Mouse (Mus musculus): ENCODE data around the gene Riiad1. TPM values are rescaled to one million over a fixed set of nuclear protein-coding genes. Genes with fewer than 3 reads are reported as not detected.

Gene Riiad1
- total RNA-seq, 2 experiments from 2014 or later, result 5.7 to 6.3 TPM

DNA sequence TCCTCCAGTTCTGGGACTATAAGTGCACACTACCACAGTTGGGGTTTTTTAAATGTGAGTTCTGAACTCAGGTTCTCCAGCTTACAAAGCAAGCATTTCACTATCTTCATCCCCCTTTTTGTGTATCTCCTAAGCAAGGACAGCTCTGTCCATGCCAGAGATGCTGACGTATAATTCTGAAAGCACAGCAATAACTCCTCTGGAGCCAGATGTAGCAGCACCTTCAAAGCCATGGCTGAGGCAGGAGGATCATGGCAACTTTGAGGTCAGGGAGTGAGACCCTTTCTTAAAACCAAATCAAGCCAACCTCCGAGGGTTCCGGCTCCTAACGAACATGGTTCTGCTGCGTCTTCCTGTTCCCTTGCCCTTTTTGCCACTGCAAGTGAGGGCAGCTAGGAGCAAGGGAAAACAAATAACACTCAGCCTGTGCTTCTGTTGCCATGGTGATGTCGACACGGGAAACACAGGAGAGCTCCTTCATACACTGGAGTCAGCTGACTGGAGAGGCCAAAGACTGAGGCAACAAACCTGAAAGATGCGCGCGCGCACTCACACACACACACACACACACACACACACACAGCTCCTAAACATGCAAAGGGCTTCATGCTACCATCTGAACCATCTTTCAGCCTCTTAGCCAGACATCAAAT lies 16.1 kb downstream of the Riiad1 start:
- no peak for DNase-seq

DNA sequence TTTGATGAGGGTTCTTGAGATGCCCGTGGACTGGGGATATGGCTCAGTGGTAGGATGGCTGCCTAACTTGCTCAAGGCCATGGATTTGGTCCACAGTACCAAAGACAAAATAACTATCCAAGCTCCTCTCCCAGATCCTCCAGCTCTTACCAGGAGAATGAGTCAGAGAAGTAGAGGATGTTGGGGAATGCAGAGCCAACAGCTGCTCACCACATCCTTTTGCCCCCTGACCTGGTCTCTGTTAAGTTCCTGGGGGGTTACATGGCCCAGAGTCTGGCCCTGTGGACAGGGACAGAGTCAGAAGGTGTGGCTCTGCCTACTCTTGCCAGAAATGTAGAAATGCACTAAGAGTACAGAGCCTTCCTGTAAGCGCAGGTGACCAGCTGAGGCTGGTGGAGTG lies 20.3 kb downstream of the Riiad1 start:
- DNase-seq, result no peak

DNA sequence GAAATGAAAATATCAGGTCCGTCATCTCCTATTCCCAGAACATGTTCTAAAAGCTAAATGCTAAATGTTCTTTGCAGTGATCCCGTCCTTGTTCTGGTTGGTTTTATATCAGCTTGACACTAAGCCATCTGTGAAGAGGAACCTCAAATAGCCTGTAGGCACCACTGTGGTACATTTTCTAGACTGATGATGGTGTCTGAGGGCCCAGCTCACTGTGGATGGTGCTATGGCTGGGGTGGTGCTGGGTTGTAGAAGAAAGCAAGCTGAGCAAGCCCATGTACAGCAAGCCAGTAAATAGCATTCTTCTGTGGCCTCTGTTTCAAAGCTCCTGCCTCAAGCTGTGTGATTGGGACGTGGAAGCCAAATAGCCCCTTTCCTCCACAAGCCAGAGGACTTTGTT lies 23.1 kb downstream of the Riiad1 start:
- no peak for DNase-seq

DNA sequence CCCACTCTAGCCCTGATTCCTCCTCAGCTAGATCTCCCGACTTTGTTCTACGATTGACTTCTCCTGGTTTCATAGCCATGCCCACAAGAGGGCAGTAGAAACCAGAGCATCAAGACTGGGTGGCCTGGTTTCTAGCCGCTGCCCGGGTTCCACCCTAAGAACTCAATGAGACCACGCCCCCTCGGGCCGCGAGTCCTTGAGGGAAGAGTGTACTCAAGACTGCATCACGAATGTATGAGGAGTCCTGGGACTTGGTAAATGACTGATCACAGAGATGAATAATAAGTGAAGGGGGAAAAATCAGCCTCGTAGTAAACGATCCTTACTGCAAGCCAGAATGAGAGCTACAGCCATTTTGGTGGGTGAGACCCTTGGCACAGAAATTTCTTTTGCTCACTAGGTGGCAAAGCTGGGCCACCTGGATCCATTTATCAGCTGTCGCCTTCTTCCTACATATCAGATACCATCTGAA lies 23.6 kb downstream of the Riiad1 start:
- peak; percentile 67 to 79 for DNase-seq

DNA sequence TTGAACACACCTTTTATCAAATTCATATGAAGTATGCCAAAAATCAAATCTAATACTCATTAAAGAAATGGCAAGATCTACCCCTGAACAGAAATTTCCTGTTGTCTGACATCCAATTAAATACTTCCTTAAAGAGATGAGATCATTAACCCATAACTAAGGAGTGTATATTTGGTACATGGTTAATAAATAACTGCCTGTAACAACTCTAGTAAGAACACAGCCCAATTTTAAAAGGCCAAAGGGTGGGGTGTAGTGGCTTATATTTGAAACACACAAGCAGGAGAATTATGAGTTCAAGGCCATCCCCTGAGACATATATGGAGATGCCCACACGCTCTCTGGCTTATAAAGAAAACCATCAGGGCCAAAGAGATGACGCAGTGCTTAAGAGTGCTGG lies 30.8 kb downstream of the Riiad1 start:
- no peak for DNase-seq

DNA sequence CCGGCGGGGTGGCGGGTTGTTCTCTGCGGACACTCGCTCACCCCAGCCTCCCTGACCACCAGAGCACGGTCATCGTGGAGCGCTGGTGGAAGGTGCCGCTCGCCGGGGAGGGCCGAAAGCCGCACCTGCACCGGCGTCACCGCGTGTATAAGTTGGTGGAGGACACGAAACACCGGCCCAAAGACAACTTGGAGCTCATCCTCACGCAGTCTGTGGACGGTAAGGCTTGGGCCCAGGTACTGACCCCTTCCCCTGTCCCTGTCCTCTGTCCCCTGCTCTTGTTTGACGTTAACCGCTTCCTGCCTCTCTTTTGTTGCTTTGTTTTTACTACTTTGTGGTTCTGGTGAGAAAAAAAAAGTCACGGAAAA lies 36.6 kb downstream of the Riiad1 start, which contains the start of gene Oaz3:
TSS of gene Oaz3 (minus strand) at position 319 of the 368 bp plus-strand sequence.
- no peak for DNase-seq

DNA sequence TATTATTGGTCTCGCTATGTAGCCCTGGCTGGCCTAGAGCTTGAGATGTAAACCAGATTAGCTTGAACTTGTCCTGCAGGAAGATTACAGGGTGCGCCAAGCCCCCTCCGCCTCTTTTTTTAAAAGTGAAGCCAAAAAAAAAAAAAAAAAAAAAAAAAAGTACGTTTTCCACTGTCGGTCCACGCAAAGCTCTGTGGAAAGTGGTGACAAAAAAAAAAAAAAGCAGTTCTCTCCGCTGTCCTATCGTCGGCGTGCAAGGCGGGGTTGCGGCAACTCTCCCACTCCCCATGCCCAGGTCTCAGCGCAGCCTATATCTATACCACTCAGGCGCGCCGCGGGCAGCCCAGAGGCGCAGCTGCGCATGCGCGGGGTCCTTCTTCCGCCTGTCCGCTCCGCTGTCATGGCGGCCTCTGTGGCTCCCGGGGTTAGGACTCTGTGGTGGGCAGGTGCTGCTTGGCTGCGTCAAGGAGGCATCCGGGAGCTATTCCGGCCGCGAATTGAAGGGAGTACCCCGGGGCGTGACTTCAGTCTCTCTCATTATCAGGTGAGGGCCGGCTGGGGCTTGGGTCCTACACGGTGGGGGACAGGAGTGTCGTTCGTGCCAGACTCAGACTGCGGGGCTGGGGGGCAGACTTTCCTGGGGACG lies 37.1 kb downstream of the Riiad1 start, which contains the start of gene Mrpl9:
TSS of gene Mrpl9 (plus strand) at position 368 of the 646 bp plus-strand sequence.
- DNase-seq, result peak; percentile 93 to 94

DNA sequence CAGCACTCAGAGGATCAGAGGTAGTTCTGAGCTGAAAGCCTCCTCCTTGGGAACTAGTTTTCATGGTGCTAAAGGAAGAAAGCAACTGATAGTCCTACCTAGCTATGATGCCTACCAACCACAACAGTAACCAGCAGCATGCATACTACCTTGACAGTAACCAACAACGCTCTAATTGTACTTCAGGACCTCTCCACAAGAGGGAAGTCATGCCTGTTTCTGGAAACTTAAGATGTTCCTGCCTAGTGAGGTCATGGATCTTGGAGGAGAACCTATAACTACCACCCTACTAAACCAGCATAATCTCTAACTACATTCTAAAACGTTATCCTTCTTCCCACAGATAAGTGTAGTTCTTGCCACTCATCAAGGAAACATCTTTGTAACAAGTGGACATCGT lies 39.0 kb downstream of the Riiad1 start:
- no peak for DNase-seq

DNA sequence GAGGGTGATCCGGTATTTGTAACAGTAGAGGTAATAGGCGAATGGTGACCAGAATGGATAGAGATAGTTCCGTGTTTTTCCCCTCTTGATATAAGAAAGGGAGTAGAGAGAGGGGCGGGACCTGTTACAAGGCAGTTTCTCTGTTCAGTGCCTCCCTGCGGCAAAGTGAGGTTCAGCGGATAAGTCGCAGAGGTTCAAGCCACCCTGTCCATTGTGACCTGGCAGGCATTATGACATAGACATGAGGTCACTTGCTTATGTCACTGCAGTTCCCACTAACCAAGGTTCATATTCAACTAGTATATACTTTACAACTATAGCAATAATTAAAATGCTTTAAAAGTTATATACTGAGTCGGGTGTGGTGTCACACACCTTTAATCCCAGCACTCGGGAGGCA lies 43.7 kb downstream of the Riiad1 start:
- no peak for DNase-seq

DNA sequence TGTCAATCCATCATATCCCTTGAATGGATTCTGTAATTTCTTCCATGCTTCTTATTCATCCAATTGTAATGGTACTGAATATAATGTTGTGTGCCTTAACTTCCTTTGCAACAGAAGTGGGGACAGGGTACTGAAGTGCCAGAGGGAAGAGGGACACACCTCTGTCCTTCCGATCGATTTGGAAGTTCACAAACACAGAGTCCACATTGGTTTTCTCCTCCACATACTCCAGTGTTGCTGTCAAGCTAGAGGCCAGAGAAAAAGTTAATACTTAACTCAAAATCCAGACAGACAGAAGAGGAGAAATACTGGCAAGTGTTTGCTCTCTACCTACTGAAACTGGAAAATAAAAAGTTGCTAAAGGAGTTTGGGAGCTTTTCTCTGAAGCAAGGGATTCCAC lies 45.8 kb downstream of the Riiad1 start:
- no peak for DNase-seq

DNA sequence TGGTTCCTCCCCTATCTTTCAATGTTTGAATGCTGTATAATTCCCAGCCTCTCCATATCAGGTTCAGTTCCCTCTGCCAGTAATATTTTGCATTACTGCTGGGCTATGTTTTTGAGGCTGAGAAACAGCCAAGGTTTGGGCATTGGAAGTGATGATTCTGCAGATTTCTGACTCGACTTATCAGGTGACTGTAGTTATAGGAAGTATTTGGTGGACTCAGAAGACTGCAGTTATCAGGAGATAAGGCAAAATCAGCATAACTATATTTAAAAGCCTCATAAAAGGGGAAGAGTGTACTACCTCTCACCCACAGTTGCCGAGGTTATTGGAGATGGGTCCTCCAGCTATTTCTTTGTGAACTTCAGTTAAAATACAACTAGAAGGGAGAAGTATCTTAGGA lies 49.2 kb downstream of the Riiad1 start:
- no peak for DNase-seq

Other genes with a start within 250 kb of the Riiad1 start
- not detected for gene Gm4778, start 216.3 kb downstream of the Riiad1 start, total RNA-seq (2021)
- gene Them4, start 170.3 kb downstream of the Riiad1 start, total RNA-seq (2021), result 10 to 100 TPM; 27.6 to 30.7 TPM
- gene Them5, start 138.2 kb downstream of the Riiad1 start, total RNA-seq (2021), result not detected
- not detected for gene C2cd4d, start 117.9 kb downstream of the Riiad1 start, total RNA-seq (2021)
- gene Rorc, start 107.5 kb downstream of the Riiad1 start, total RNA-seq (2021), result under 1 TPM; 0.57 to 0.86 TPM
- gene Lingo4, start 81.8 kb downstream of the Riiad1 start, total RNA-seq (2021), result 1 to 10 TPM in 1 of 2 experiments, under 1 TPM in 1; 0.78 to 1.2 TPM
- 10 to 100 TPM; 39.1 to 43.4 TPM for gene Tdrkh, start 67.1 kb downstream of the Riiad1 start, total RNA-seq (2021)
- 10 to 100 TPM; 44.7 to 45.3 TPM for gene Mrpl9, start 37.0 kb downstream of the Riiad1 start, total RNA-seq (2021)
- gene Oaz3, start 36.4 kb downstream of the Riiad1 start, total RNA-seq (2021), result not detected
- gene Celf3, start 2.0 kb downstream of the Riiad1 start, total RNA-seq (2021), result 100 to 1,000 TPM; 156 to 195 TPM
- gene Snx27, start 102.4 kb upstream of the Riiad1 start, total RNA-seq (2021), result 100 to 1,000 TPM; 113 to 119 TPM
- gene Gm10972, start 162.8 kb upstream of the Riiad1 start, total RNA-seq (2021), result not detected
- 1 to 10 TPM; 2.7 to 2.9 TPM for gene Tuft1, start 178.5 kb upstream of the Riiad1 start, total RNA-seq (2021)
- gene Selenbp2, start 213.2 kb upstream of the Riiad1 start, total RNA-seq (2021), result 1 to 10 TPM; 1.7 to 2.6 TPM